In the genomic region with DNA sequence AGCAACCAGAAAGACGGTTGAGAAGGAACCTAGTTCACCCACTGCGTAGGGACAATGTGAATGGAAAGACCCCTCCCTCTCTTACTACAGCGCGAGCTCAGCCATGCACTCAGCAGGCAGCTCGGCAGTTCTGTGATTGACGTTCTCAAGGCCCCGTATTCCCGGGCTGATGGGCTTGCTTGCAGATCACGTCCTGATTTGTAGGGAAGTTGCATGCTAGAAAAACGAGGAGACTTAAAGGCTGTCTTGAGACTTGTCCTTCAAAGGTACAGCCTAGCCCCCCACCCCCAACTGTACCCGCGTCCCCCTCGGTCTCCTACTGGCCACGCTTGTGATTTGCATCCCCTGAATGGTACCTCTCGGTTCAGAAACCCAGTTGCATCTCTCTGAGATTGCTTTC, we compare ENCODE assay signal across 15 mouse cellular contexts.
DNase-seq lines count a peak whose midpoint lies in the region; ATAC-seq and TF ChIP-seq lines count a peak whose summit lies in the region.
"Had no signal": no experiment of that assay in that cellular context is flagged by ENCODE, and none has a peak within 500 bp of the region (broad histone marks: within the 10 kb centered on the region; RNA-seq: fewer than 3 reads in every experiment).

No protein-coding gene starts in this region.

- TF ChIP-seq POLR2A in brain, embryonic 14.5 days (IDR thresholded peaks at IDR 0.05; ENCODE audit: borderline replicate concordance, extremely low read depth, insufficient read depth, insufficient read length, poor library complexity, severe bottlenecking) = no peak

- no peak overlapping the region for H3K9ac ChIP-seq in hindbrain, embryonic 12.5 days
- no peak overlapping the region for H3K9ac ChIP-seq in midbrain, embryonic 14.5 days (replicated peaks; ENCODE audit: low read length)
- H3K9ac ChIP-seq: liver, postnatal 0 days had no signal

- no peak overlapping the region for H3K4me3 ChIP-seq in hindbrain, embryonic 12.5 days
- no peak overlapping the region for H3K4me3 ChIP-seq in midbrain, embryonic 14.5 days (replicated peaks; ENCODE audit: low read depth, low read length)
- H3K4me3 ChIP-seq: megakaryocyte, embryonic 14.5 days had no signal

- peak overlapping the region; percentile 80 for H3K27ac ChIP-seq in hindbrain, embryonic 12.5 days
- peak overlapping the region; percentile 38 for H3K27ac ChIP-seq in midbrain, embryonic 14.5 days (replicated peaks; ENCODE audit: low read depth, low read length)

- TF ChIP-seq CTCF in brain, embryonic 14.5 days (IDR thresholded peaks at IDR 0.05; ENCODE audit: borderline replicate concordance, extremely low read depth, insufficient read depth, insufficient read length) = no peak

- peak; percentile 87 for DNase-seq in brain, embryonic 14.5 days (ENCODE audit: low read depth)
- peak; percentile 48 for DNase-seq in embryo, embryonic 11 days
- peak; percentile 76 for DNase-seq in midbrain, embryonic 14.5 days
- no peak for DNase-seq in spleen, postnatal 10 days (ENCODE audit: low spot score in 2 of 2)
- DNase-seq in adrenal gland, adult 8-10 months = no peak
- no peak for DNase-seq in spleen, adult 12 weeks (ENCODE audit: low spot score)
- DNase-seq: adrenal gland, postnatal 36 days; cerebellum, adult 8-10 months; gastrocnemius, postnatal 10 days; heart, postnatal 14 days; kidney, postnatal 25 days; liver, postnatal 0 days; thymus, postnatal 25 days had no signal

- H3K27me3 ChIP-seq in hindbrain, embryonic 12.5 days = no peaks in the 10 kb centered on the region
- no peaks in the 10 kb centered on the region for H3K27me3 ChIP-seq in midbrain, embryonic 14.5 days (ENCODE audit: control insufficient read depth, insufficient read depth, low read length)
- H3K27me3 ChIP-seq: megakaryocyte, embryonic 14.5 days had no signal

- 5% methylated on average over 15 of the region's 15 CpGs for WGBS in hindbrain, embryonic 12.5 days
- 5% methylated on average over 15 of the region's 15 CpGs for WGBS in midbrain, embryonic 14.5 days

- H3K4me2 ChIP-seq in hindbrain, embryonic 12.5 days (replicated peaks) = peak overlapping the region; percentile 30
- H3K4me2 ChIP-seq in midbrain, embryonic 14.5 days (ENCODE audit: low read length) = peak overlapping the region; percentile 13; the same call in 1 of the 2 replicates

- no peaks in the 10 kb centered on the region for H3K36me3 ChIP-seq in hindbrain, embryonic 12.5 days
- no peaks in the 10 kb centered on the region for H3K36me3 ChIP-seq in midbrain, embryonic 14.5 days (ENCODE audit: control insufficient read depth, insufficient read depth, low read length)

- ATAC-seq in hindbrain, embryonic 12.5 days (ENCODE audit: low FRiP score) = peak; percentile 71
- no peak; the same call in 1 of the 2 replicates for ATAC-seq in midbrain, embryonic 14.5 days (ENCODE audit: low FRiP score, low TSS enrichment)
- ATAC-seq: liver, postnatal 0 days had no signal

- H3K4me1 ChIP-seq in hindbrain, embryonic 12.5 days = peaks cover 86% of the 10 kb centered on the region
- peaks cover 55% of the 10 kb centered on the region for H3K4me1 ChIP-seq in midbrain, embryonic 14.5 days (ENCODE audit: control insufficient read depth, insufficient read depth, low read length)

- no peaks in the 10 kb centered on the region for H3K9me3 ChIP-seq in hindbrain, embryonic 12.5 days (replicated peaks)
- no peaks in the 10 kb centered on the region for H3K9me3 ChIP-seq in midbrain, embryonic 14.5 days (ENCODE audit: control insufficient read depth, low read length)
- H3K9me3 ChIP-seq: megakaryocyte, embryonic 14.5 days had no signal

Comparison
In these comparisons a context has a peak if more than half of its experiments do, and no peak if none do; other contexts are left out.
1. DNase-seq: peak in brain, embryonic 14.5 days (single experiment), embryo, embryonic 11 days (single experiment) and midbrain, embryonic 14.5 days (single experiment); none in spleen, postnatal 10 days (0 of 2), adrenal gland, adult 8-10 months (single experiment) and spleen, adult 12 weeks (single experiment).